Mouse (Mus musculus): ENCODE measurements around the gene Sult6b2.
A peak's percentile ranks its signal among the peaks of the same experiment; 100 is the strongest.

Gene Sult6b2

DNA sequence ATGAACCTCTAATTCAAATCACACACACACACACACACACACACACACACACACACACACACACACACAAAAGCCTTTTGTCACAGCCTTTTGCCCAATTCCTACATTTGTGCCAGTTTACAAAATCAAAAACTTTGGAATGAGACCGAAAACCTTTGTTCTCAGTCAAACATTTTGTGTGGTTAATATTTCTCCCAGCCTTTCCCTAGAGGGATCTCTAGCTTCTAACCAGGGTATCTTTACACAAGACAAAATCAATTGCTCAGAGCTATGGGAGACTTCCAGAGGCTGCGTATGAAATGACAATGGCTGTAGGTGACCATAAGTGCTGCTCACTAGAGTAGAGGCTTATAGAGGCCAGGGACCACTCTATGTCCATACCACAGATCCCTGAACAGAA is 66.1 kb downstream of the Sult6b2 start:
- DNase-seq (ENCODE audit: low spot score), result no peak

DNA sequence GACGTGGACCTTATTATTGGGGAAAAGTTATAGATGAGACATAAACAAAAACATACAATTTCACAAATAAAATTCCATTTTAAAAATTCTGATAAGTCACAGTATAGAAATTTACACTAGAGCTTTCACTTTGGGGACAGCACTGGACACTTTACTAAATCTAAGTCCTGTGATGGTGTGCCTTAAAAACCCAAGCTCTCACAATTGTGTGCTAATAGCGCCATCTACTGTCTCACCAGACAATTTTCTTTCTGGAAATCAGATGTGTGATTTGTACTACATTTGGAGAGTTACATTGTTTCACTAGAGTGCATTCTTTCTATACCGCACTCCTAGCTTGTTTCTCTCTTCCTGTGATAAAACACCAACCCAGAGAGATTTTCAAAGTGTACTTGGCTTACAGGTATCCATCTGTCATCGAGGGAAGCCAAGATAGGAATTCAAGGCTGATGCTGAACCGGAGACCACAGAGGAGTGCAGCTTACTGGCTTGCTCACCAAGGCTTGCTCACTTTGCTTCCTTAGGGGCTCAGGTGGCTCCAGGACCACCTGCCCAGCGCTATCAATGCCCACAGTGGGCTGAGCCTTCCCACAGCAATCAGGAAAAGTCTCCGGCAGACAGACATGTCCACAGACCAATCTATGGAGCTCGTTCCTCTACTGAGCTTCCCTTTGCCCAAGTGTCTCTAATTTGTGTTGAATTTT is 68.8 kb downstream of the Sult6b2 start:
- peak; percentile 84 for DNase-seq (ENCODE audit: low spot score)
